Mouse (Mus musculus) left cerebral cortex, postnatal 25 days (tissue): Measurements from ENCODE around the gene Gnb3. TPM values are rescaled to one million over a fixed set of nuclear protein-coding genes. Genes with fewer than 3 reads are reported as not detected.
"Not testable (repeated sequence)": the region's sequence is repeated elsewhere in the genome, so short reads cannot be mapped to it uniquely, and the experiment has no call there.

Source experiments
- DNase-seq, 2 experiments: peaks; one replicate each; pipeline ENCODE4 v3.0.0; 2022; ENCODE audit warnings: low spot score in 2 of 2, mixed read lengths in 1 of 2
- intact Hi-C: fragments of 180-260 bp; cut with DNase I; formaldehyde crosslinking; loops from one replicate; pipeline ENCODE4 v1.15.1; 2025
- total RNA-seq, 2 experiments: library from RNA; stranded (reverse); gene quantifications; 2 replicates each; pipeline ENCODE4 v1.2.3; 2021

Gnb3 gene
- total RNA-seq, 2 experiments from 2014 or later, result 0.18 TPM; not detected in 1

DNA sequence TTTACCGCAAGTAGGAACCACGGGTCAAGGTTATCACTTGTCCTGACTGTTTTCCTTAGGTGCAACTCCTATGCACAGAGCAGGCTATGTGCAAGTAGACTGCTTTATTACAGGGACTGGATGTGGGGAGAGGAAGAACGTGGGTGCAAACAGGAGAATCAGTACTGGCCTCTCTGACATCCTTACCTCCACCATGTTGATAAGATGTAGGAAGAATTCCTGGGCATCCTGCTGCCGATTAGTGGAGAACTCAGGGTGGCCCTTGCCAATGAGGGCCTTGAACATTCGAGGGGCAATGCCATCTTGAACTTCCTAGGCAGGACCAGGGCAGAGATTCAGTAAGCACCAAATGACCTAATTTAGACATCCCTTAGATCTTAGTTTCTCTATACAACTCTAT, 19.2 kb downstream of the Gnb3 start:
- DNase-seq, result no peak
- intact Hi-C loops, result no loop called here

DNA sequence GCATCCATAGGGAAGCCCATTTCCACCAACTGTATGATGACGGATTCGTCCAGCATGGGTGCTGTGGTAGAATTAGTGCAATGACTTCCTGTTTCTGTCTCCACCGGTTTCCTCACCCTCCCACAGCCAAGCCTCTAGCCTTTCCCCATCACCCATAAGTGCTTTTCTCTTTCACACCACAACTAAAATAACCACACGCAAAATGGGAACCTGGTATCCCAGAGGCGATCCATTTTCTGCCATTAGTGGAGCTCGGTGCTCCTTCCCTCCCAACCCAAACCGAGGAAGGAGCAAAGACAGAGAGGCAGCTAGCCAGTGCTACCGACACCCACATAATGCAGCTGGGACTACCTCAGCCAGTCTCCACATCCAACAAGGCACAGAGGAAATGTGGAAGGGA, 22.1 kb downstream of the Gnb3 start:
- intact Hi-C loops, result no loop called here
- peak in 1 of 2 experiments; percentile 69 for DNase-seq

DNA sequence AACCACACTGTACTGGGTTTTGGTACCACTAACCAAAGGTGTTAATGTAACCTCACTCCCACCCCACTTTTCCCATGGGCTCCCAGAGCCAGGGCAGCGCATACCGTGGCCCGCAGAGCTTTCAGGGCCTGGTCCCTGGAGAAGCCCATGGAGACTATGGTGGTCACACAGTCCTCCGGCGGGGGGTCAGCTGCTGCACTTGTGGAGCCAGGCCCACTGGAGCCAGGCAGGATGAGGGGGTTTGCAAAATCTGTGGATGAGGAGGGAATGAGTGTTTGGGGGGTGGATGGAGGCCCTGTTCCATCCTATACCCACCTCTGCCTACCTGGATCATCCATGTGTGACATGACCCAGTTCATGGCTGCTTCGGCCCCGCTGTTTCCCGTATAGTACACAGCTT, 22.5 kb downstream of the Gnb3 start:
- DNase-seq, result no peak
- intact Hi-C loops, result no loop called here

DNA sequence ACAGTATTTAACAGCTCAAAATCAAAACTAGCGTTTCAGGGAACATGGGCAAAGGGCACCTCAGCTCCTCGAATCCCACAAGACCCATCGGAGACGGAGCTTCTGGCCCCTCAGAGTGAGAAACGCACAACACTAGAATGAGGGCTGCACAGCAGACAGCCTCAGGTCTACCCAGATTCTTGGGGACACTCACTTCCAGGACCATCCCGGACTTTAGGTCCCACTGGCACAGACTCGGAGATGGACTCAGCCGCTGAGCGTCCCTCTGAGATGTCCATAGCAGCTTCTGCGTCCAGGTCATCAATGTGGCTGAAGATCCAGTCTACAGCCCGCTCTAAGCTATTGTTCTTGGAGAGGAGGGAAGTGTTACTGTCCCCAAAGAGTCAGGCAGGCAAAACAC, 22.9 kb downstream of the Gnb3 start:
- intact Hi-C loops, result no loop called here
- no peak for DNase-seq

DNA sequence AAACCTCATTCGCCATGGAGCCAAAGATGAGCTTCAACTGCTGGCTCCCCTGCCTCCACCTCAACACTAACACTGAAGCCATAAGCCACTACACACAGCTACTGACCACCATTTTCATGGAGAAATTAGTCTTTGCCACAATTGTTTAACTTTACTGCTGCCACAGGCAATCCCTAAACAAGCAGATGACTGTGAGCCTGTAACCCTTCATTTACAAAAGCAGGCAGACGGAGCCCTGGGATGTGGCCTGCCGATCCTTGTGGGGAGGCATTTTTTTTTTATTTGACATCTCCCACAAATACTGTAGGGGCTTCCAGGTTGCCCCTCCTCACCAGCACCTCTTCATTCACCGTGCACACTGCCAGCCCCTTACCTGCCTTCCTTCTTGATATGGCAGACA, 23.5 kb downstream of the Gnb3 start:
- intact Hi-C loops, result no loop called here
- no peak for DNase-seq

DNA sequence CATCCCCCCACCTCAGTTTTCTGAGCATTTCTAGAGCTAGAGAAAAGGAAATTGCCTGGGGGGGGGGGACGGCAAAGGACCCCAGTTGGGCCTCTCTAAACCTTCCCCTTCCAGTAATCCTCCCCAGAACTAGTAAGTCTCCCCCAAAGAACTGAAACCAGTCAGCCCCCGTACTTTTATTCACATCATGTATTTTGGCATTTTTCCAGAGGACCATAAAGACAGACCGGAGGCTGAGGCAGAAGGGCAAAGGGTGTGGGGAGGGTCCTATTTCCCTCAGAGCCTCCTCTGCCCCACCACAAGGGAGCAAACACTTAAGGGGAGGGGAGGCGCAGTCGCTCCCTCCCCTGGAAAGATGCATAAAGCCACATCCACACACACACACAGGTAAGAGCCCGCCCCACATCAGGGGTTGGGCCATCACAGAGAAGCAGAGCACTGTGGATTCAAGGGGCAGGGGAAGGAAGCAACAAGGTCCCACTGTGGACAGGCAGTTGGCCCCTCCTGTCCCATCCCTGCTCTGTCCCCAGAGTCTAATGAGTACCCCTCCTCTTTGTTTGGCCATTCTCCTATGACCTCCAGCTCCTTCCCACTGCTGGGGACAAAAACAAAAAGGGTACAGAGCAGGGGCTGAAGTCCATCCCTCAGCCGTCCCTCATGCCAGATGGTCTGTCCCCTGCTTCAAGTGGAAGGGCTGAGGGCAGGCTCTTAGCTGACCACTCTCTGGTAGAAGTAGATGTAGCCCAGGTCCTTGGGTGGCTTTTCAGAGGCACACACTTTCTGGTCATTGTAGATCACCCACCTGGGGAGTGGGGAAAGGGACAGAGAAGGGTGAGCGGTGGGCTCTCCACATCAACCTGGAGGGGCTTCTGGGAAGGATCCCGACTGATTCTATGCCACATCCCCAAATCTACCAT, 25.0 kb downstream of the Gnb3 start:
- intact Hi-C loops, result no loop called here
- no peak for DNase-seq

DNA sequence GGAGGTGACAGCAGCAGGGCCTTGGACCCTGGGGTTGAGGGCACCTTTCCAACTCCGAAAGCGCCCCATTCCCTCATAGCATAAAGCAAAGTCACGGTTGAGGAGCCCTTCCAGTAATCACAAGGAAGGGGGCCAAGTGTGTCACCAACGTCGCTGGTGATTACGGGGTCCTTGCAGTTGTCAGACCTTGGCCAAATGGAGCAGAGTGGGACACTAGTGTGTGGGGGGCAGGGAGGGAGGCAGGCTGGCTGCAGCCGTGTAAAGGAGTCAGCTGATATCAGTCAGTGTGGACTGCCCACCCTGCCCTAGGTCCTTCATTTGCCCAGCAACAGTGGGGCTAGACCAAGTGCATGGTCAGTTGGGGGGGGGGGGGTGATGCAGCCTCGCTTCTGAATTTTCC, 25.6 kb downstream of the Gnb3 start:
- no peak for DNase-seq
- intact Hi-C loops, result no loop called here

DNA sequence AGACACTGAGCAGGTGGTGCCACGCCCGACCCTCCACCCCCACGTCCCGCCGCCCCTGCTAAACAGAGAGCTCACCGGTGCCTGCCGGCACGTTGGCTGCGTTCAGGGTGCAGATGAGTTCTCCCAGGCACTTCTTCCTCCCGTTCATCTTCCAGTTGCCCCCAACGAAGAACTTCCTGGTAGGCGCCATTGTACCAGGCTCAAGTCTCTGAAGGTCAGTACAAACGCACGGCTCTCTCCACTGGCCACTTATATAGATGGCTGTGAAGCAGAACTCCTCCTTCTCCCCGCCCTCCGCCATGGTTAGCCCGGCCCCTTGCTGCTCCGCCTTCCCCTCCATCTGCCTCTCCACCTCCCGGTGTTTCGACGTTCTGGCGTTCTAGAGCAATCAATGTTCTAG, 26.1 kb downstream of the Gnb3 start, which contains the start of gene Tpi1:
TSS of gene Tpi1 (minus strand) at position 364 of the 400 bp plus-strand sequence.
- DNase-seq, result peak; percentile 88 to 94
- intact Hi-C loops, result no loop called here

DNA sequence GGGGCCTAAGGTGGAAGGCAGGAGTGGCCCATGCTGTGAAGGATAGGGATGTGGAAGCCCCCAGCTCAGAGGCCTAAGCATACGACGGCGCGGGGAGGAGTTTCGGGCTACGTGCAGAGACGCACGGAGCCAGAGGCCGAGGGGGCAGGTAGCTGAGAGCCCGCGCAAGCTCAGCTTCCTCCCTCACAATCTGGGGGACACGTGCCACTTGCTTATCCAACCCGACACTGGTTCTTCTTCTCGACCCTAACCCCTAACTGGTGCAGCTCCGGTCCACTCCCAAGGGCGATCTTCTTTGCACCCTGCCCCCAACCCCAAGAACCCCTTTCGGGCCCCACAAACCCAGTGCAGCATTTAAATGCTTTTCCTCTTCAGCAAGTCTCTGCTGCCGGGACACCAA, 26.6 kb downstream of the Gnb3 start:
- intact Hi-C loops, result no loop called here
- DNase-seq, result peak; percentile 73 to 83

DNA sequence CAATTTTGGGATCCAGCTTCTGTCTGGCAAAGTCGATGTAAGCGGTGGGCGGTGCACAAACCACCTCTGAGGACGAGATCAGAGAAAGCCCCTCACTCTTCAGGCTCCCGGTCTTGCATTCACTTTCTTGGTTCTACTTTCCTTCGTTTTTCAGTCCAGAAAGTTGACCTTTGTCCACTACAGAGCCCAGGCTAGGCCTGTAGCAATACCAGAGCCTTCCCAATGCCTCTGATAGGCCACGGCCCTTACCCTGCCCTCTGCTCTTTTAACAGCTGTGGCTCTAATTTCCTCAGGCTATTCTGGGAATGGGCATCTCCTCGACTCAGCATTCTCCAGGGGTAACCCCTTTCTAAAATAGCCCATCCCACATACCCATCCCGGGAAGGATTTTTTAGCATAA, 27.2 kb downstream of the Gnb3 start:
- DNase-seq, result no peak
- intact Hi-C loops, result no loop called here

DNA sequence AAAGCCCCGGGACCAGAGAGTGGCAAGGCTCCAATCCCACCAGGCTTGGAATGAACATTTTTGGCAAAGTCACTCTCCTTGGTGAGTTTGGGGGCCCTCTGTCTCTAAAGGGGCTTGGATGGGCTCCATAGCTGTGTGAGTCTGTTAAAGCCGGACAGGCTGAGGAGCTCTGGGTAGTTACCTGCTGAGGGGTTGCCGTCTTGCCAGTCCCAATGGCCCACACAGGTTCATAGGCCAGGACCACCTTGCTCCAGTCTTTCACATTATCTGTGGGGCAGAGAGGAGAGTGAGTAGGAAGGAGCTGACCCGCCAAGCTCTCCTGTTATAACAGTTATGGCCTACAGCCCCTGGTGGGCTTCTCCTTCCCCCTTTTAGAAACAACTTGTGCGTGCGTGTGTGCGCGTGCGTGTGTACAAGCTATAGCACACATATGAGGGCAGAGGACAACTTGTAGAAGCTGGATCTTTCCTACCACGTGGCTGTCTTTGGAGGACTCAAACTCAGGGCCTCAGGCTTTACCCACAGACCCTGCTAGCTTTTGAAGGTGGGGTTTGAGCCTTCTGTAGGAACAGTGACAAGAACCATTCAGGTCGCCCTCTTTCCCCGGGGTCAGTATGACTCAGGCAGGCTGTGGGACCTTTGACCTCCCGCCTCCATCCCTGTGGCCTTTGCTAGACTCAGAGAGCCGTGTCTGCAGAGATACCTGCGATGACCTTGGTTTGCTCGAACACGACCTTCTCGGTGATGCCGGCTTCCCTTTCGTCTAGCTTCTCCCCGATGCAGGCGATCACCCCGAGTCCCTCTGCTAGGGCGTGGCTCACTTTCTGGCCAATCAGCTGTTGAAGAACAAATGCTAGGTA, 28.1 kb downstream of the Gnb3 start:
- DNase-seq, result no peak
- intact Hi-C loops, result no loop called here

DNA sequence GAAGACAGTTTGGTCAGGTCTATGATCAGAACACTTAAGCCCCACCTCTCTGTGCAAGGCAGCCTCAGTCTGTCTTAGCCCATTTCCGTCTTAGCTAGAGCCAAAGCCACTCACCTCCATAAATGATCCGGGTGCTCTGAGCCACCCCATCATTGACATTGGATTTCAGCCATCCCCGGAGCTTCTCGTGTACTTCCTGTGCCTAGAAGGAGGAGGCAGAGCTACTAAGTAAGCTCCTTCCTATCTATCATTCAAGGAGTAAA, 28.7 kb downstream of the Gnb3 start:
- no peak for DNase-seq
- intact Hi-C loops, result no loop called here

DNA sequence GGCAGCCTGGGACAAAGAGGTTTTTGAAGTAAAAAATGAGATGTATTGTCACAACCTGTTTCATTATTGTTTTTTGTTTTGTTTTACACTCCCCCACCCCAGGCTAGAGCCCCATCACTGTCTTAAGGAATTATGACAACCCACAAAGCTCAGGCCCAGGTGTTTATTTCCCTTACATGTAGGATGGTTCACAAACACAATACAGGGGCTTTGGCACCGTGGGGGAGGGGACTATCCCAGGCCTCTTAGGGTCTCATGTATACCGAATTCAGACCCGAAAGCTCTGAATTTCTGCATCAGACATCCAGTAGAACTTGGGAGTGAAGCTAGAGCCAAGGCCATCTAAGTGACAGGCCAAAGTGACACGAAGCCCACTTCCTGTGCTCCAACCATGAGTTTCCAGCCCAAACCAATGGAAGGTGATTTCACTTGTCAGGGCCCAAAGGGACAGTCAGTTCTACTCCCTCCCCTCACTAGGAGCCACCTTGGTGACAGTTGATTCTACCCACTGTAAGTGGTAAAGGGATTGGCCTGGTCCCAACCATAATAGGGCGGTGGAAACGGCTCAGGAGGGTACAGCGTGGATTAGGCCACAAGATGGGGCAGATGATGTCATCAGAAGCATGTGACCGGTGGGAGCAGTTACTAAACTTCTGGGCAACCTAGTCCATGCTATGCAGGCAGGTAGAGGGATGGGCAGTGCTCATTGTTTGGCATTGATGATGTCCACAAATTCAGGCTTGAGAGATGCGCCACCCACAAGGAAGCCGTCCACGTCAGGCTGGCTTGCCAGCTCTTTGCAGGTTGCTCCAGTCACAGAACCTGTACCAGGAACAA, 29.3 kb downstream of the Gnb3 start:
- DNase-seq, intact Hi-C loops: not testable (repeated sequence)

DNA sequence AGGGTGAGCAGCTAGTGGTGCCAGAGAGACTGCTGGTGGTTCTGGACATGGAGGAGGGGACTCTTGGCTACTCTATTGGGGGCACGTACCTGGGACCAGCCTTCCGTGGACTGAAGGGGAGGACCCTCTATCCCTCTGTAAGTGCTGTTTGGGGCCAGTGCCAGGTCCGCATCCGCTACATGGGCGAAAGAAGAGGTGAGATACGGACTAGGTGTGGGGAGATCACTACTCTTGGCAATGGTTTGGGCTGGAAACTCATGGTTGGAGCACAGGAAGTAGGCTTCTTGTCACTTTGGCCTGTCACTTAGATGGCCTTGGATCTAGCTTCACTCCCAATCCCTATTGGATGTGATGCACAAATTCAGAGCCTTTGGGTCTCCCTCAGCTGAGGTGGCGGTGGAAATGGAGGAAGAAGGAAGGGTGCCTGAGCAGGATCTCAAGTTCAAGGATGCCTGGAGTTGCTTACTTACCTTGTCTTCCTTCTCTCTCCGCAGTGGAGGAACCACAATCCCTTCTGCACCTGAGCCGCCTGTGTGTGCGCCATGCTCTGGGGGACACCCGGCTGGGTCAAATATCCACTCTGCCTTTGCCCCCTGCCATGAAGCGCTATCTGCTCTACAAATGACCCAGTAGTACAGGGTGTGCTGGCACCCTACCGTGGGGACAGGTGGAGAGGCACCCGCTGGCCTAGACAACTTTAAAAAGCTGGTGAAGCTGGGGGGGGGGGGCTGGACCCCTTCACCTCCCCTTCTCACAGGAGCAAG, 30.1 kb downstream of the Gnb3 start:
- intact Hi-C loops, result loop anchor here (1.0 kb wide), 1 partner anchor 41 kb away; the partner anchor contains the start of gene Eno2
- no peak for DNase-seq

DNA sequence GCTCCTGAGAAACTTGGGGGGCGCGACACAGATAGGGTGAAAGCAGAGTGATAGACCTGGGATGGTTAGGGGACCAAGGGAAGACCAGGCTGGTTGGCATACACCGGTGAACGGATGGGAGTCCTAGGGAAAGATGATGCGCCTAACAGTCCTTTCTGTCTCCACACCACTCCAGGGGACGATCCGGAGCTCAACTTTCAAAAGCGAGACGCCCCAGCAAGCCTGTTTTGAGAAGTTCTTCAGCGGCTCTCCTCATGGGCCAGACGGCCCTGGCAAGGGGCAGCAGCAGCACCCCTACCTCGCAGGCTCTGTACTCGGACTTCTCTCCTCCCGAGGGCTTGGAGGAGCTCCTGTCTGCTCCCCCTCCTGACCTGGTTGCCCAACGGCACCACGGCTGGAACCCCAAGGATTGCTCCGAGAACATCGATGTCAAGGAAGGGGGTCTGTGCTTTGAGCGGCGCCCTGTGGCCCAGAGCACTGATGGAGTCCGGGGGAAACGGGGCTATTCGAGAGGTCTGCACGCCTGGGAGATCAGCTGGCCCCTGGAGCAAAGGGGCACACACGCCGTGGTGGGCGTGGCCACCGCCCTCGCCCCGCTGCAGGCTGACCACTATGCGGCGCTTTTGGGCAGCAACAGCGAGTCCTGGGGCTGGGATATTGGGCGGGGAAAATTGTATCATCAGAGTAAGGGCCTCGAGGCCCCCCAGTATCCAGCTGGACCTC, 30.9 kb downstream of the Gnb3 start:
- intact Hi-C loops, result loop anchor here (1.0 kb wide), 1 partner anchor 40 kb away; the partner anchor contains the start of gene Eno2

DNA sequence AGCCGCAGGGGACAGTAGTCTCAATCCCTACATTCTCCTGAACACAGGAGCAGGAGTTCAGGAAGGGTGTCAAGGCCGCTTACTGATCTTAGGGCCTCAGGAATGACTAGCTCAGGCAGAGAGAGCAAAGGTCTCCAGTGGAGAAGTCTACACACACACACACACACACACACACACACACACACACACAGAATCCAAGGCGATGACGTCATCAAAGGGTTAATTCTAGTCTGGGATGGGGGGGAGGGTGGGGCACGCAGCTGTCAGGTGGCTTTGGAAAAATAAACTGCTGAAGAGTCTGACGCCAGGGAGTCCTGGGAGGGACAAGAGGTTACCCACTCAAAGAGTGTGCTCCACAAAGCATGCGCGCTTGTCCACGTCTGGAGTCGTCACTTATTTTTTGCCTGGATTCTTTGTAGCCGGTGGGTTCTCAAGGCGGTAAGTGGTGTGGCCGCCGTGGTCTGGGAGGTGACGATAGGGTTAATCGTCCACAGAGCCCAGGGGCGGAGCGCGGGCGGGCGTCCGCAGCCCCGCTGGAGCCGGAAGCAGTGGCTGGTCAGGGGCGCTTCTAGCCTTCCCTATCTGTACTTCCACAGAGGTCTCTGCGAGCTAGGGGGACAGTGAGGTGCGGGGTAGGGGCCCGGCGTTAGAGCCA, 31.6 kb downstream of the Gnb3 start, which contains the start of gene Spsb2:
TSS of gene Spsb2 (plus strand) at position 304 of the 655 bp plus-strand sequence.
- peak; percentile 37 to 50 for DNase-seq
- intact Hi-C loops, result loop anchor here (1.0 kb wide), 1 partner anchor 39 kb away; the partner anchor contains the start of gene Eno2

More for the DNA sequence above, 30.9 kb downstream of the Gnb3 start:
- DNase-seq, result peak; percentile 65 to 67

DNA sequence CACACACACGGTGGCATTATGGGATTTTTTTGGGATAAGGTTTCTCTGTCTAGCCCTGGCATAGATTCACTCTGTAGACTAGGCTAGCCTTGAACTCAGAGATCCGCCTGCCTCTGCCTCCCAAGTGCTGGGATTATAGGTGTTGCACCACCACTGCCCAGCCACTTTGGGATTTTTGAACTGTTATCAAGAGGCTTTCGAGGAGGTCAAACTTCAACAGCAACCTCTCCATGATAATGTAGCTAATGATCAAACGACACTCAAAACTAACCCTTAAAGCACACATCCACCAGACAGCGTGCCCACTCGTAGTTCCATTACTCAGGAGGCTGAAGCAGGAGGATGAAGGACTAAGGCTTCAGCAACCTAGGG, 32.1 kb downstream of the Gnb3 start:
- DNase-seq, result no peak
- intact Hi-C loops, result no loop called here

DNA sequence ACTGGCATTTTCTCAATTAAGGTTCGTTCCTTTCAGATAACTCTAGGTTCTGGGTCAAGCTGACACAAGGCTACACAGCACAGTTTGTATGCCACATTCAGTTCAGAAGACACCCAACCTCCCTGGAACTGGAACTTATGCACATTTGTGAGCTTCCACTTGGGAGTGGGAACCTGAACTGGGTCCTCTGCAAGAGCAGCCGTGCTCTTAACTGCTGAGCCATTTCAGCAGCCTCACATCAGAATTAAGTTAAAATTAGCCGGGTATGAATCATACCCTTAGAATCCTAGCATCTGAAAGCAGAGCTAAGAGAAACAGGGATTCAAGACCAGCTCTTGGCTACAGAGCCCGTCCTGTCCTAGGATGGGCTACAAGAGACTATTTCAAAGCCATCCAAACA, 32.7 kb downstream of the Gnb3 start:
- peak in 1 of 2 experiments; percentile 79 for DNase-seq
- intact Hi-C loops, result no loop called here
